Mouse (Mus musculus) ES-Bruce4 (cell line): Measurements from ENCODE around the gene Phldb2. TPM values are rescaled to one million over a fixed set of nuclear protein-coding genes. Genes with fewer than 3 reads are reported as not detected.

Experiments used
- H3K27ac ChIP-seq: 2 replicates; pipeline ENCODE4 v1.5.1; 2012; ENCODE audit warnings: low read length, inconsistent platforms; ENCODE audit not compliant: insufficient read depth
- H3K27me3 ChIP-seq: 2 replicates; pipeline ENCODE4 v1.6.1; 2012; ENCODE audit warnings: mild to moderate bottlenecking, low read length, inconsistent platforms; ENCODE audit not compliant: control insufficient read depth, poor library complexity, insufficient read depth, severe bottlenecking
- H3K36me3 ChIP-seq: 2 replicates; pipeline ENCODE4 v1.6.1; 2012; ENCODE audit warnings: inconsistent platforms, mild to moderate bottlenecking, low read length, moderate library complexity; ENCODE audit not compliant: control insufficient read depth, poor library complexity, insufficient read depth, severe bottlenecking
- H3K4me1 ChIP-seq: one replicate; pipeline ENCODE4 v1.8.1; 2011; ENCODE audit warnings: low read length; ENCODE audit not compliant: control insufficient read depth, insufficient read depth
- H3K4me3 ChIP-seq: 2 replicates; pipeline ENCODE4 v1.5.1; 2011; ENCODE audit warnings: low read depth, mild to moderate bottlenecking, low read length
- H3K9ac ChIP-seq: 2 replicates; pipeline ENCODE4 v1.6.1; 2012; ENCODE audit warnings: low read depth, mild to moderate bottlenecking, inconsistent platforms; ENCODE audit not compliant: poor library complexity, severe bottlenecking
- H3K9me3 ChIP-seq: replicated peaks from 2 replicates; pipeline ENCODE4 v1.6.1; 2012; ENCODE audit warnings: mild to moderate bottlenecking, low read length, inconsistent platforms; ENCODE audit not compliant: control insufficient read depth, poor library complexity, insufficient read depth, severe bottlenecking
- CTCF ChIP-seq: IDR thresholded peaks from one replicate; pipeline ENCODE4 v1.8.1; 2011; ENCODE audit warnings: low read depth, low read length
- EP300 ChIP-seq: IDR thresholded peaks from 2 replicates; pipeline ENCODE4 v1.6.1; 2011; ENCODE audit warnings: low read depth, low read length; ENCODE audit not compliant: insufficient read depth
- POLR2A ChIP-seq: IDR thresholded peaks from one replicate; pipeline ENCODE4 v1.8.1; 2011; ENCODE audit warnings: low read length; ENCODE audit not compliant: insufficient read depth
- polyA plus RNA-seq: library from polyadenylated mRNA; stranded (reverse); fragments of >200 nt; gene quantifications from 2 replicates; pipeline ENCODE4 v1.2.4, GENCODE M21; 2011; ENCODE audit warnings: low read depth; ENCODE audit not compliant: missing spikeins, insufficient read depth, insufficient read length

The Phldb2 gene
- polyA plus RNA-seq, 1 experiment, result 60.9 TPM

GRCm38 (mm10) chr16:45894998-45895397 is 58.4 kb downstream of the Phldb2 start:
- no peak for TF ChIP-seq CTCF
- no peak for TF ChIP-seq POLR2A
- no peak for TF ChIP-seq EP300
- H3K4me1 ChIP-seq, result no peaks in the 10 kb centered on the region
- no peak overlapping the region for H3K4me3 ChIP-seq
- H3K27me3 ChIP-seq, result no peaks in the 10 kb centered on the region
- H3K9ac ChIP-seq, result no peak overlapping the region
- H3K36me3 ChIP-seq, result no peaks in the 10 kb centered on the region
- H3K27ac ChIP-seq, result no peak overlapping the region
- no peaks in the 10 kb centered on the region for H3K9me3 ChIP-seq

- Histone ChIP-seq H3K9me3 (no peaks in the 10 kb centered on the region), H3K27me3 (no peaks in the 10 kb centered on the region), H3K9ac (no peak overlapping the region), H3K27ac (no peak overlapping the region), H3K4me1 (no peaks in the 10 kb centered on the region), H3K36me3 (no peaks in the 10 kb centered on the region), H3K4me3 (no peak overlapping the region)
- TF ChIP-seq CTCF, result no peak
- no peak for TF ChIP-seq EP300
- no peak for TF ChIP-seq POLR2A
Observed at GRCm38 (mm10) chr16:45893796-45894195, 59.6 kb downstream of the Phldb2 start.

- no peak overlapping the region for H3K27ac ChIP-seq
- H3K27me3 ChIP-seq, result no peaks in the 10 kb centered on the region
- no peaks in the 10 kb centered on the region for H3K9me3 ChIP-seq
- TF ChIP-seq EP300, result no peak
- TF ChIP-seq POLR2A, result no peak
- TF ChIP-seq CTCF, result no peak
- H3K9ac ChIP-seq, result no peak overlapping the region
- H3K4me1 ChIP-seq, result no peaks in the 10 kb centered on the region
- H3K36me3 ChIP-seq, result no peaks in the 10 kb centered on the region
- H3K4me3 ChIP-seq, result no peak overlapping the region
Observed at GRCm38 (mm10) chr16:45892928-45893327, 60.5 kb downstream of the Phldb2 start.

- H3K9me3 ChIP-seq, result no peaks in the 10 kb centered on the region
- no peak overlapping the region for H3K9ac ChIP-seq
- H3K27ac ChIP-seq, result no peak overlapping the region
- H3K36me3 ChIP-seq, result no peaks in the 10 kb centered on the region
- no peak for TF ChIP-seq CTCF
- no peak for TF ChIP-seq EP300
- TF ChIP-seq POLR2A, result no peak
- no peaks in the 10 kb centered on the region for H3K4me1 ChIP-seq
- H3K4me3 ChIP-seq, result no peak overlapping the region
- no peaks in the 10 kb centered on the region for H3K27me3 ChIP-seq
Observed at GRCm38 (mm10) chr16:45890471-45891200, 62.8 kb downstream of the Phldb2 start.

- TF ChIP-seq CTCF (no peak), EP300 (no peak)
- H3K27me3 ChIP-seq, result no peaks in the 10 kb centered on the region
Observed at GRCm38 (mm10) chr16:45889636-45890035, 63.8 kb downstream of the Phldb2 start.

GRCm38 (mm10) chr16:45886599-45886998 is 66.8 kb downstream of the Phldb2 start:
- H3K9ac ChIP-seq, result no peak overlapping the region
- H3K4me1 ChIP-seq, result no peaks in the 10 kb centered on the region
- no peaks in the 10 kb centered on the region for H3K9me3 ChIP-seq
- H3K27me3 ChIP-seq, result no peaks in the 10 kb centered on the region
- no peaks in the 10 kb centered on the region for H3K36me3 ChIP-seq
- no peak overlapping the region for H3K4me3 ChIP-seq
- no peak overlapping the region for H3K27ac ChIP-seq
- TF ChIP-seq CTCF, result no peak
- TF ChIP-seq POLR2A, result no peak
- no peak for TF ChIP-seq EP300

More at GRCm38 (mm10) chr16:45889636-45890035, 63.8 kb downstream of the Phldb2 start:
- no peaks in the 10 kb centered on the region for H3K4me1 ChIP-seq
- no peaks in the 10 kb centered on the region for H3K9me3 ChIP-seq
- no peak overlapping the region for H3K27ac ChIP-seq
- H3K36me3 ChIP-seq, result no peaks in the 10 kb centered on the region
- H3K9ac ChIP-seq, result no peak overlapping the region
- H3K4me3 ChIP-seq, result no peak overlapping the region
